Mouse (Mus musculus) stomach, embryonic 14.5 days (tissue): ENCODE measurements around the gene Krt17. TPM values are rescaled to one million over a fixed set of nuclear protein-coding genes. Genes with fewer than 3 reads are reported as not detected.

Source experiments
- ATAC-seq: fragments of 200-750 bp; cut with Nextera tagmentation; 2 replicates; pipeline ENCODE4 v1.8.0; 2017; ENCODE audit warnings: low read depth, moderate TSS enrichment; ENCODE audit not compliant: insufficient number of reproducible peaks, insufficient read depth, low FRiP score
- H3K27ac ChIP-seq: fragments of 300-500 bp; sonication (generic); 2 replicates; pipeline ENCODE4 v1.5.1; 2014; ENCODE audit warnings: mild to moderate bottlenecking, low read length, moderate library complexity, mixed read lengths
- H3K27me3 ChIP-seq: fragments of 300-500 bp; sonication (generic); 2 replicates; pipeline ENCODE4 v1.6.1; 2014; ENCODE audit warnings: low read length, control low read depth, mixed read lengths; ENCODE audit not compliant: control insufficient read depth, insufficient read depth
- H3K36me3 ChIP-seq: fragments of 300-500 bp; sonication (generic); 2 replicates; pipeline ENCODE4 v1.6.1; 2014; ENCODE audit warnings: mild to moderate bottlenecking, control low read depth, low read length, moderate library complexity, mixed read lengths; ENCODE audit not compliant: control insufficient read depth, insufficient read depth
- H3K4me1 ChIP-seq: fragments of 300-500 bp; sonication (generic); 2 replicates; pipeline ENCODE4 v1.6.1; 2014; ENCODE audit warnings: low read length, control low read depth, mixed read lengths; ENCODE audit not compliant: control insufficient read depth, insufficient read depth
- H3K4me2 ChIP-seq: fragments of 300-500 bp; sonication (generic); replicated peaks from 2 replicates; pipeline ENCODE4 v1.6.1; 2014; ENCODE audit warnings: low read depth, low read length, control low read depth
- H3K4me3 ChIP-seq: fragments of 300-500 bp; sonication (generic); 2 replicates; pipeline ENCODE4 v1.5.1; 2014; ENCODE audit warnings: low read depth, low read length, control low read depth
- H3K9ac ChIP-seq: fragments of 300-500 bp; sonication (generic); replicated peaks from 2 replicates; pipeline ENCODE4 v1.6.1; 2014; ENCODE audit warnings: low read depth, mild to moderate bottlenecking, control low read depth, low read length, moderate library complexity, mixed read lengths
- H3K9me3 ChIP-seq: fragments of 300-500 bp; sonication (generic); 2 replicates; pipeline ENCODE4 v1.6.1; 2016; ENCODE audit warnings: low read depth, low read length, control low read depth; ENCODE audit not compliant: control insufficient read depth
- WGBS: fragments of 180-500 bp; shearing (Covaris S2); extraction: QIAGEN DNeasy Blood & Tissue Kit; methylation state at CpG from one replicate; pipeline ENCODE4 v1.1.7; 2014; 5-methylcytosine and 5-hydroxymethylcytosine counted together
- polyA plus RNA-seq: library from polyadenylated mRNA; unstranded; fragments of >200 nt; fragmentation: Nextera tagmentation; extraction: Ambion mirVana; gene quantifications from 2 replicates; pipeline ENCODE4 v1.2.1, GENCODE M21; 2014

Krt17 gene
- polyA plus RNA-seq, 1 experiment from 2014 or later: 26.7 TPM

DNA sequence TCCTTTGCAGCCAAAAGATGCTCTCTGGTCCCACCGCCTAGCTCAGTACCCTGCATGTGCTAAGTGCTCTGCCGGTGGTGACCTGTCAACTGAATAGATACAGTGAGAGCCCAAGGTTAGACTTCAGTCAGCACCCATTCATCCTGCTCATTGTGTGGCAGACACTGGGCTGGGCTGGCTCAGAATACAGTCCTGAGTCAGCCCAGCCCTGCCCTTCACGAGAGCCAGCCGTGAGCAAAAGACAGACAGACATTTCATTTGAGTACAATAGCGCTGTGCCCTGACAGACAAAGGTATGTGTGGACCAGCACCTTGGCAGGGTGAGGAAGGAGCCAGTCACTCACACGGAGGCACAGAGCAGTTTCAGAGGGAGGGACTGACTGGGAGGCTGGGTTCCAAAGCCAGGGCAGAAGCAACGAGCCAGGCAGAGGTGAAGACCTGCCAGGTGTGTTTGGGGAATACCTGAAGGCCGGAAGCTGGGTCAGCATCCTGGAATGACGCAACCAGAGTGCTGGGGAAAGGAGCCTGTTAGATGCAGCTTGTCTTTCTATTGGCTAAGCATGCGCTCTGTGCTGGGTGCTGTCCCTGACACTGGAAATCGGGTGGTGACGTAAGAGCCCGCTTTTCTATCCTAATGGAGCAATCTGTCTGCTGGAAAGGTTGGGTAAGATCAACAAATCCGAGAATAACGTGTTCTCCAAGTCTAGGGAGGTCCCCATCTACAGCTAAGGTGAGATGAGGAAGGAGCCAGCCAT is 17.1 kb upstream of the Krt17 start:
- Histone ChIP-seq H3K36me3 (no peaks in the 10 kb centered on the region), H3K4me2 (no peak overlapping the region), H3K4me1 (no peaks in the 10 kb centered on the region), H3K4me3 (no peak overlapping the region), H3K27ac (no peak overlapping the region), H3K27me3 (no peaks in the 10 kb centered on the region), H3K9ac (no peak overlapping the region), H3K9me3 (no peaks in the 10 kb centered on the region)
- WGBS: 51% methylated on average over 15 of the region's 15 CpGs
- no peak for ATAC-seq

DNA sequence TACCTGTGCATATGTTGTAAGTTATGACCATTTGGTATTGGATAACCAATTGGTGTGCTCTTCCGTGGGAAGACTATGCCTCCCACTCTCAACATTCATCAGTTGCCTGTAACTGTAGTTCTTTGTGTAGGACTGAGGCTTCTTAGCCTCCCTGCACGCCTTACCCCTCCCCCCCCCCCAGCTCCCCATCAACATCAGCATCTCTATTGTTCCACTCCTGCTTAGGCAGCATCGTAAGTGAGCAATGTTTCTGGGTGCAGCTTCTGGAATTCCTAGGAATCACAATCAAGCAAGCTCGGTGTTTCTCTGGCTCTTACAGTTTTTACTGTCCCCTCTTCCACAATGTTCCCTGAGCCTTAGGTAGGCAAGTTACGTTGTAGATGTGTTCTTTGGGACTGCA is 14.6 kb upstream of the Krt17 start:
- Histone ChIP-seq H3K4me2 (no peak overlapping the region), H3K36me3 (no peaks in the 10 kb centered on the region), H3K4me1 (no peaks in the 10 kb centered on the region), H3K27ac (no peak overlapping the region), H3K9me3 (no peaks in the 10 kb centered on the region), H3K27me3 (no peaks in the 10 kb centered on the region), H3K4me3 (no peak overlapping the region), H3K9ac (no peak overlapping the region)
- ATAC-seq: no peak
- 64% methylated on average over 5 of the region's 5 CpGs for WGBS

DNA sequence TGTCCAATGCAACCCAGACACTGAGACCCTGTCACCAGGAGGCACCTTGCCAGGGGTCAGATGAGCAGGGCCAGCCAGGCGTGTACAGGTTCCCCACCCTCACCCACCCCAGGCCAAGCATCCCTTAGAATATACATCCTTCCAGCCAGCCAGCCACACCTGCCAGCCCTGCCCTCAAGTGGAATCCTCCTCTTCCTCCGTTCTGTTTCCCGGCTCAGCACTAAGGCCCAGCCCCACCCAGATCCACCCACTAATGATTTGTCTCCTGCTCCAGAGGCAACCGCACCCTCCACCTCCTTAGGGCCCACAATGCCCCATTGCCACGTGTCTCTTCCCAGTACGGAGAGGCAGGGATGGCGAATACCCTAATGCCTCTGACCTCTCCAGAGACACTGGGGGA is 13.9 kb upstream of the Krt17 start:
- ATAC-seq: no peak
- WGBS: 58% methylated on average over 7 of the region's 7 CpGs

DNA sequence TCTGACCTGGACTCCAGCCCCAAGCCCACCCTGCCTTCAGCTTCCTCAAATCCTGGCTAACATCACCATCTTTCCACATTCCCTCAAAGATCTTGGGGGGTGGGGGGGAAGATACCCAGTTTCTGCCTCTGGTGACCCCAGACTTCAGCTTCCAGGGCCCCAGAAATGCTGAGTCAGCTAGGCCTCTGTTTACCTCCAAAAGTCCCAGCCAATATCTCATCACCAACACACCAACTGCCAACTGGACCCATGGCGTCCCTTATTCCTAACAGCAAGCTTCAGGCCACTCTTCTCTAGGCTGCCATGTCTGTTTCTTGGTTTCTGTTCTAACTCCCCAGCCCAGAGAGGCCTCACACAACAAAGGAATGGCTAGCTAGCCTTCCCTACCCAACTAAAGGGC is 11.0 kb upstream of the Krt17 start:
- Histone ChIP-seq H3K27ac (no peak overlapping the region), H3K9me3 (no peaks in the 10 kb centered on the region), H3K4me2 (no peak overlapping the region), H3K27me3 (no peaks in the 10 kb centered on the region), H3K4me1 (no peaks in the 10 kb centered on the region), H3K9ac (no peak overlapping the region), H3K4me3 (no peak overlapping the region), H3K36me3 (no peaks in the 10 kb centered on the region)
- no peak for ATAC-seq
- 84% methylated on average over 1 of the region's 1 CpGs for WGBS

More for the DNA sequence above, 13.9 kb upstream of the Krt17 start:
- H3K27ac ChIP-seq: no peak overlapping the region
- no peaks in the 10 kb centered on the region for H3K9me3 ChIP-seq
- H3K36me3 ChIP-seq: no peaks in the 10 kb centered on the region
- H3K9ac ChIP-seq: no peak overlapping the region
- no peaks in the 10 kb centered on the region for H3K4me1 ChIP-seq
- H3K4me3 ChIP-seq: no peak overlapping the region
- no peak overlapping the region for H3K4me2 ChIP-seq
- H3K27me3 ChIP-seq: no peaks in the 10 kb centered on the region

DNA sequence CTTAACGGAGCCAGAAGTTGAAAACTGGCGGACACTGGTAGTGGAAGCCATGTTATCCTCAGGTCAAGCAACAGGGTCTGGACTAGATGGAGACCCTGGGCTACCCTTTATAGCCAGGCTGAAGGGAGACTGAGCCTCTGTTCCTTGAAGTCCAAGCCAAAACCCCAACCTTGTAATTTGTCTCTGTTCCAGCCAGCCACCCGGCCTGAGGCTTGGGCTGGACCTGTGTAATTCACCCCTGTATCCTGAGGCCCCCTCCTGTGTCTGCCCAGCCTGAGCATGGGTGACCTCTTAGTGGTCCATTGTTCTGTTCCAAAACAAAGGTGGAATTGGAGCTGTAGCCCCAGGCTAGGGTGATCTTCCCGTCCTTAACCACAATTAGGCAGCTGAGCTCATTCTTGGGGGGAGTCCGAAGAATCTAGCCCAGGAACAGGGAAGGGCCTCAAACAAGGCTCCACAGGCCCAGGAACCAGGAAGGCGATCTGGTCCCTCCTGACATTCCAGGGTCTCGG is 9.0 kb upstream of the Krt17 start, which contains the start of gene Krt42:
Gene Krt42 (minus strand): TSS at position 51 of the 512 bp plus-strand sequence.
- H3K4me3 ChIP-seq: no peak within 1 kb of the TSS
- no peaks in the 10 kb centered on the region for H3K4me1 ChIP-seq
- H3K9me3 ChIP-seq: no peaks in the 10 kb centered on the region
- H3K4me2 ChIP-seq: no peak within 1 kb of the TSS
- ATAC-seq: no peak
- H3K9ac ChIP-seq: no peak within 1 kb of the TSS
- no peaks in the 10 kb centered on the region for H3K27me3 ChIP-seq
- H3K27ac ChIP-seq: no peak within 1 kb of the TSS
- no peaks in the 10 kb centered on the region for H3K36me3 ChIP-seq
- 90% methylated on average over 7 of the region's 7 CpGs for WGBS

DNA sequence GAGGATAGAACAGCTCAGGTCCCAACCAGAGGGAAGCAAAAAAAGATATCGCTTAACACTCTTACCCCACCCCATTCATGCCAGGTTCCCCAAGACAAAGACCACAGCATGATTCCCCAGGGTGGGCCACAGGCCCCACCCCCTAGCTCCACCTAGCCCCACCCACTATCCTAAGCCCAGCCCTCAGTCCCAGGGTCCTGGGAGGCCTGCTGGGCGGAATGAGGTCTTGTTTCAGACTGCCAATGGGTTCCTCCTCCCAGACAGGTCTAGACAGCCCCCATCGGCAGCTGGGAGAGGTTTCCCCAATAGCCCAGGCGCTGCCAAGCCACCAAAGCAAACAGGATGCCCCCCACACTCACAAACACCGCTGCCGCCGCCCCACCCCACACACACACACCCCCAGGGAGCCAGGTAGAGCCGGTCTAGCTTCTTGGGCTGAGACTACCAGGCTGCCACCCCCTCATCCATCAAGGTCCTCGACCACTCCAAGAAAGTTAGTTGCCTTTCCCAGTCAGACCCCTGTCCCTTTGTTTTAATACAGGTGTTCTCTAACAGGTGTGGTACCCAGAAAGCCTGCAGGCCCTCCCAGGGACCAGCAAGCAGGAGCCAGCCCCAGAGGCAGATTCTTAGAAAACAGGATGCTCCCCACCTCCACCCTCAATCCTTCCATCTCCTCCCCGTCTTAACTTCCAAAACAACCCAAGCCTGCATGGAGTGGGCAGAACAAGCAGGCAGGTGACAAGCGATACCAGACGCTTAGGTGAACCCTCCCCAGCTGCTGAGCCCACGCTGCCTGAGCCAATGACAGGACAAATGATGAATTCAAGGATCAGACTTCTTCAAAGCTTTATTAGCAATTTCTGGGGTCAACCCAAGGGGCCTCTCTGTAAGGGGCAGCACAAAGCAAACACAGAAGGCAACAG is 1.5 kb upstream of the Krt17 start:
- no peak overlapping the region for H3K4me2 ChIP-seq
- H3K4me3 ChIP-seq: no peak overlapping the region
- no peaks in the 10 kb centered on the region for H3K27me3 ChIP-seq
- peak overlapping the region; percentile 0; the same call in 1 of the 2 replicates for H3K27ac ChIP-seq
- H3K4me1 ChIP-seq: no peaks in the 10 kb centered on the region
- ATAC-seq: peak; percentile 71
- 19% methylated on average over 13 of the region's 13 CpGs for WGBS
- no peaks in the 10 kb centered on the region for H3K9me3 ChIP-seq
- H3K36me3 ChIP-seq: no peaks in the 10 kb centered on the region
- H3K9ac ChIP-seq: no peak overlapping the region

DNA sequence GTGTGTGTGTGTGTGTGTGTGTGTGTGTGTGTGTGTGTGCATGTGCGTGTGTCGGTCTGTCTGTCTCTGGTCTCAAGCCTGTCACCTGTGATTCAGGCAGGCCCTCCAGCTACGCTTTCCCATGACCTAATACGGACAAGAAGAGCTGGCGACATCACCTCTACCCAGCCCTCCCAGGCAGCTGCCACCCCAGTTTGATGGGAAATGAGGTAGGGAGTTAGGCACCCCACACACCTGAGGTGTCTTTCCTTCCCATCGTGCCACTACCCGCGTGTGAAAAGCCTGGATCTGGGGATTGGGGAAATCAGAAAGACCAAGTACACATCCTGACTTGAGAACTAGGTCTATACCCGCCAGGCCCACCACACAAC is 391 bp upstream of the Krt17 start:
- Histone ChIP-seq H3K9ac (no peak overlapping the region), H3K27ac (peak overlapping the region; percentile 48; the same call in 1 of the 2 replicates), H3K36me3 (no peaks in the 10 kb centered on the region), H3K4me3 (no peak overlapping the region), H3K9me3 (no peaks in the 10 kb centered on the region), H3K4me1 (no peaks in the 10 kb centered on the region), H3K27me3 (no peaks in the 10 kb centered on the region), H3K4me2 (no peak overlapping the region)
- ATAC-seq: no peak
- WGBS: 79% methylated on average over 9 of the region's 9 CpGs

DNA sequence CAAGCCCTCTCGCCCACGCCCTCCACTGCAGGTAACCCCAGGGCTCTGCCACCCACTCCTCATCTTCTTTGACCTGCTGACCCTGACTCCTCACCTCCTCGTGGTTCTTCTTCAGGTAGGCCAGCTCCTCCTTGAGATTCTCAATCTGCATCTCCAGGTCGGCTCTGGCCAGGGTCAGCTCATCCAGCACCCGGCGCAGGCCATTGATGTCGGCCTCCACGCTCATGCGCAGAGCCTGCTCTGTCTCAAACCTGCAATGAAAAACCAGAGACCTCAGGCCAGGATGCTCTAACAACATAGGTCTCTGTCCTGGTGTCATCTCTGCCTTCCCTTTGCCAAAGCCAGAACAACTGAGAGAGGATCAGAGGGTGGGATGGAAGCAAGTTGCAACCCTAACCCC is 1.8 kb downstream of the Krt17 start:
- H3K27me3 ChIP-seq: no peaks in the 10 kb centered on the region
- no peak overlapping the region for H3K4me2 ChIP-seq
- no peaks in the 10 kb centered on the region for H3K9me3 ChIP-seq
- H3K4me1 ChIP-seq: no peaks in the 10 kb centered on the region
- H3K36me3 ChIP-seq: no peaks in the 10 kb centered on the region
- ATAC-seq: no peak
- H3K4me3 ChIP-seq: no peak overlapping the region
- H3K27ac ChIP-seq: no peak overlapping the region
- WGBS: 88% methylated on average over 9 of the region's 9 CpGs
- no peak overlapping the region for H3K9ac ChIP-seq
